Mouse (Mus musculus): ENCODE measurements around the gene Mau2. TPM values are rescaled to one million over a fixed set of nuclear protein-coding genes. Genes with fewer than 3 reads are reported as not detected.
A peak's percentile ranks its signal among the peaks of the same experiment; 100 is the strongest.

Mau2 gene
- 23.6 and 26.3 TPM in 2 replicates for polyA plus RNA-seq (2015; fragmentation: Nextera tagmentation; extraction: Ambion mirVana)

DNA sequence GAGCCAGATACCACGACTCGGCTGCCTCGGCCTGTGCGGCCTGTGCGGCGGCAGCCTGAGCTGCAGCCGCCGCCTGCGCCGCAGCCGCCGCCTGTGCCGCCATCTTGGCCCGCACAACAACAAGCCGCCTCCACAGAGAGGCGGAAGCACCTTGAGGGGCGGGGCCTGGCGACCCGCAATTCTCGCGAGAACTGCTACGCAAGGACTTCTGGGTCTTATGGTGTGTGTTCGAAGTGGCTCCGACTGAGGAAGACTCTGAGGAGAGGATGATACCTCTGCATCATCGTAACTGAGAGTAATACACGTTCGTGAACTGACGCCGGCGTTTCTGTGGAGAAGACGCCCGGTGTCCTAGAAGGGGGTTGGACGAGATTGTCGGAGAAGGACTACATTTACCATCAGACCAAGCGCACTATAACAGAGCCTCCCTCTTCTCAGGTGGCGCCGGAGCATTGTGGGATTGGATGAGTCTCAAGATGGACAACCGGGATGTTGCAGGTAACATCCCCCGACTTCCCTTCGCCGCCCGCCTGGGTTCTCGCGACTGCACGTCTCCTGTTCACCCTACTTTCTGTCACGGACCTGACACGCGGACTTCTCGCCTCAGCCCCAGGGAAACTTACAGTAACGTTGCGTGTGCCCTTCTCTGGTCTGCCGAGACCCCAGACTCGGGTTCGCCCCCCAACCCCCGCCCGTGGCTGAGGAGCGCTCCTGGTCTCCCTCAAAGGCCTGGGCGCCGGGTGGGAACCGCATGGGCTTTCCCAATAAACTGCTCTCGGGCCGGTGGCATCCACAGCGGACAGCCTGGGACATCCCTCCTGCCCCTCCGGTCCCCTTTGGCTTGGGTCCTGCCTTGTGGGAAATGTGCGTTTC lies at the start of gene Mau2, which contains the start of gene Sugp1:
TSS of gene Mau2 (minus strand) at position 152 of the 873 bp plus-strand sequence.
TSS of gene Sugp1 (plus strand) at position 231 of the 873 bp plus-strand sequence.
- no peaks in the 10 kb centered on the region for H3K9me3 ChIP-seq (ENCODE audit: control insufficient read depth)
- H3K4me1 ChIP-seq (replicated peaks; ENCODE audit: control insufficient read depth, insufficient read depth, low read length): 0 out of 2 replicates have a peak, but pooled peaks cover 3% of the 10 kb centered on the region
- H3K4me3 ChIP-seq (ENCODE audit: low read depth, low read length): peak within 1 kb of the TSS; percentile 99
- peak; percentile 95 for ATAC-seq
- H3K27me3 ChIP-seq (replicated peaks; ENCODE audit: control insufficient read depth, insufficient read depth, low read length): no peaks in the 10 kb centered on the region
- under 1% methylated on average over 65 of the region's 65 CpGs for WGBS
- H3K36me3 ChIP-seq (ENCODE audit: control insufficient read depth, insufficient read depth): 0 out of 2 replicates have a peak, but pooled peaks cover 1% of the 10 kb centered on the region
- no peak for TF ChIP-seq CTCF (IDR thresholded peaks at IDR 0.05; ENCODE audit: low read depth)
- peak within 1 kb of the TSS; percentile 73 for H3K27ac ChIP-seq (ENCODE audit: low read depth, low read length)
- H3K9ac ChIP-seq (ENCODE audit: low read depth, low read length): peak within 1 kb of the TSS; percentile 99
- H3K4me2 ChIP-seq (replicated peaks; ENCODE audit: low read depth): peak within 1 kb of the TSS; percentile 95

DNA sequence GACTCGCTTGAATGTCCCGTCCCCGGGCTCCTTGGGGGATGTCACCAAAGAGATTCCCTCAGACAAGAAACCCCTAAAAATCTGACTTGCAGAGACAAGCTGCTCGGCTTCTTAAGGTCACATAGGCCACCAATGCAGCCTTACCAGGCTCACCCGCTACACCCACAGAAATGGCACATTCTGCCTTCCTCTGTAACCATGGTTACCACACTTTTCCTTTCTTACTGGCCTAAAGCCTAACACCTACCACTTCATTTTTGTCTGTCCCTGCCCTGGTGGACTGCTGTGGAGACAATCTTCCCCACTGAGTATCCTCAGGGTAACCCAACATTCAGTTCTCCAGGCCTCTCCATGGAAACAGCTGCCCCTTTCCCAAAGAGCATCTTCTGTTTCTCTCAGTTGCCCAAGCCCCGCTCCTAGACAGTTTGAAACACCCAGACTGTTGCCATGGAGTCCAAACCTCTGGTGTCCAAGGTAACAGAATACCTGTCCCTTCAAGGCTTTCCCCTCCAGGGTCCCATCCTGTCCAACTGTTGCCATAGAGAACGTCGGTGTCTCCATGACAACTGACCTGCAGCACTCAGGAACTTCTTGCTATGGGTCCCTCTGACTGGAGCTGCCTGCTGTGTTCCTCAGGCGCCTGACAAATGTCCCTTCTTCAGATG lies 46.9 kb upstream of the Mau2 start:
- Histone ChIP-seq H3K9ac (ENCODE audit: low read depth, low read length) (no peak overlapping the region), H3K9me3 (ENCODE audit: control insufficient read depth) (no peaks in the 10 kb centered on the region), H3K4me1 (replicated peaks; ENCODE audit: control insufficient read depth, insufficient read depth, low read length) (no peaks in the 10 kb centered on the region), H3K27ac (ENCODE audit: low read depth, low read length) (no peak overlapping the region), H3K27me3 (replicated peaks; ENCODE audit: control insufficient read depth, insufficient read depth, low read length) (peaks cover 64% of the 10 kb centered on the region), H3K36me3 (ENCODE audit: control insufficient read depth, insufficient read depth) (no peaks in the 10 kb centered on the region), H3K4me2 (replicated peaks; ENCODE audit: low read depth) (no peak overlapping the region), H3K4me3 (ENCODE audit: low read depth, low read length) (no peak overlapping the region)
- 59% methylated on average over 9 of the region's 9 CpGs for WGBS
- no peak for TF ChIP-seq CTCF (IDR thresholded peaks at IDR 0.05; ENCODE audit: low read depth)
- ATAC-seq: no peak

DNA sequence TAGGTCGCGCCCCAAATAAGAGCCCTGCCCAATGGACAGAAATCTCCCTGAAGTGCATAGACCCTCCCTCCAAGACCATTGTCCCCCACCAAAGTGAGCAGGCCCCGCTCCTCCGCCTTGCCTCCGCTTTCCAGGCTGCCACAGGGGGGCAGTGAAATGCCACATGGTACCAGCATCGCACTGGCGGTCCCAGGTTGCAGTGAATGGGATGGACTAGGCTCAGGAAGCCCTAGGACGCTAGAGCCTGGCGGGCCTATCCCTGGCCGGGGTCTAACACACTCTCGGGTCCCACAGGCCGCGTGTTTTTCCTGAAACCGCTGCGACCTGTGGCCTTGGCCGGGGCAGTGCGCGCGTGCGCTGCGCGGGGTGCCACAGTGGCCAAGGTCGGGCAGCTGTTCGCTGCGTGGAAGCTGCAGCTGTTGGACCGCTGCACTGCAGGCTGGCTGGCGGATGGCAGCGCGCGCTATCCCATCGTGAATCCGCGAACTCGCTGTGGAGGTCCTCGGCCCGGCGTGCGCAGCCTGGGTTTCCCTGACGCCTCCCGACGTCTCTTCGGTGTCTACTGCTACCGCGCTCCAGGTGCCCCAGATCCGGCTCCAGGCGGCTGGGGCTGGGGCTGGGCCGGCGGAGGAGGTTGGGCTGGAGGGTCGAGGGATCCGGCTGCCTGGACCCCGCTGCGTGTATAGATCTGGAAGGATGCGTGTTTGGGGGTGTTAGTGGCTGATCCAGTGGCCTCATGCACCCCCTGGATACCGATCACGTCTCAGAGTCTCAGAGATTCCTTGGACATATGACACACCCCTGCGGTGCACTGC lies 45.5 kb upstream of the Mau2 start:
- Histone ChIP-seq H3K9ac (ENCODE audit: low read depth, low read length) (no peak overlapping the region), H3K4me3 (ENCODE audit: low read depth, low read length) (peak overlapping the region; percentile 27), H3K27ac (ENCODE audit: low read depth, low read length) (no peak overlapping the region), H3K9me3 (ENCODE audit: control insufficient read depth) (no peaks in the 10 kb centered on the region), H3K27me3 (replicated peaks; ENCODE audit: control insufficient read depth, insufficient read depth, low read length) (peaks cover 77% of the 10 kb centered on the region), H3K4me2 (replicated peaks; ENCODE audit: low read depth) (peak overlapping the region; percentile 39), H3K4me1 (replicated peaks; ENCODE audit: control insufficient read depth, insufficient read depth, low read length) (no peaks in the 10 kb centered on the region), H3K36me3 (ENCODE audit: control insufficient read depth, insufficient read depth) (no peaks in the 10 kb centered on the region)
- peak; percentile 79 for TF ChIP-seq CTCF (IDR thresholded peaks at IDR 0.05; ENCODE audit: low read depth)
- 0 out of 2 replicates have a peak, but pooled peaks have one; percentile 13 for ATAC-seq
- 7% methylated on average over 56 of the region's 56 CpGs for WGBS

DNA sequence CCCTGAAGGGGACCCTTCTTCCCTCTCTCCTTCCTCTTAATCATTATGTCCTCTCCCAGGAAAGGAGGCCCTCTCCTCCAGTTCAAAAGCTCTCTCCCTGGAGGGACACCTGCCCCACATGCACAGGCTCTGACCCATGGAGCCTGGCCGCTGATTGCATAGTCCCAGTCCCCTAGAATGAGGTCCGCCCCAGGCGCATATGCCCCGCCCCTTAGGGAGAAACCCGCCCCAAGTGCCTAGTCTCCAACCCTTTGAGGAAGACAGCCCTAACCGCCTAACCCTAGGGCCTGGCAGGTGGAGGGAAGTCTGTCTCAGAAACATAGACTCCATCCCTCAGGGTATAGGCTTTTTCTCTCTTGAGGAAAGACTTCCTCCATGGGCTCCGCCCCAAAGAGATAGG lies 44.7 kb upstream of the Mau2 start:
- Histone ChIP-seq H3K4me3 (ENCODE audit: low read depth, low read length) (no peak overlapping the region), H3K9me3 (ENCODE audit: control insufficient read depth) (no peaks in the 10 kb centered on the region), H3K27me3 (replicated peaks; ENCODE audit: control insufficient read depth, insufficient read depth, low read length) (peaks cover 85% of the 10 kb centered on the region), H3K36me3 (ENCODE audit: control insufficient read depth, insufficient read depth) (no peaks in the 10 kb centered on the region), H3K27ac (ENCODE audit: low read depth, low read length) (no peak overlapping the region), H3K9ac (ENCODE audit: low read depth, low read length) (no peak overlapping the region), H3K4me2 (replicated peaks; ENCODE audit: low read depth) (no peak overlapping the region), H3K4me1 (replicated peaks; ENCODE audit: control insufficient read depth, insufficient read depth, low read length) (no peaks in the 10 kb centered on the region)
- ATAC-seq: no peak
- no peak for TF ChIP-seq CTCF (IDR thresholded peaks at IDR 0.05; ENCODE audit: low read depth)
- 6% methylated on average over 7 of the region's 7 CpGs for WGBS

DNA sequence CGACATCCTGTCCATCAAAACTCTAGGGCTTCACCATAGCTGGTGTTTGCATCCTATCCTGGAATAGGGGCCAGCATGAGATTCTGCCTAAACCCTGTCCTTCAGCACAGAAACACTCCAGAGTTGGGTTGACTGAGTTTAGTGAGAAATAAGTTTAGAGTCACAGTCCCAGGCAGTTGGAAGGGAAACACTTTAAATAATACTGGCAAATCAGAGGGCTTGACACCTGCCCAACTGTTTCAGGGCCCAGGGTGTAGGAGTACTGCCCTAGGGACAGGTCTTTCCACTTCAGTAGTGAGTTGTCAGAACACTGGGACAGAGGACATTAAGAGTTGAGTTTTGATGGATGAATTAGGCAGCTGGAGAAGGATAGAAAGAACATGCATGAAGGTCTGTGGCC lies 43.6 kb upstream of the Mau2 start:
- no peak overlapping the region for H3K4me2 ChIP-seq (replicated peaks; ENCODE audit: low read depth)
- H3K36me3 ChIP-seq (ENCODE audit: control insufficient read depth, insufficient read depth): no peaks in the 10 kb centered on the region
- H3K9ac ChIP-seq (ENCODE audit: low read depth, low read length): no peak overlapping the region
- H3K9me3 ChIP-seq (ENCODE audit: control insufficient read depth): no peaks in the 10 kb centered on the region
- TF ChIP-seq CTCF (IDR thresholded peaks at IDR 0.05; ENCODE audit: low read depth): no peak
- 42% methylated on average over 1 of the region's 1 CpGs for WGBS
- no peak for ATAC-seq
- H3K4me3 ChIP-seq (ENCODE audit: low read depth, low read length): no peak overlapping the region
- peaks cover 90% of the 10 kb centered on the region for H3K27me3 ChIP-seq (replicated peaks; ENCODE audit: control insufficient read depth, insufficient read depth, low read length)
- no peak overlapping the region for H3K27ac ChIP-seq (ENCODE audit: low read depth, low read length)
- no peaks in the 10 kb centered on the region for H3K4me1 ChIP-seq (replicated peaks; ENCODE audit: control insufficient read depth, insufficient read depth, low read length)
